Mouse (Mus musculus) lung, embryonic 15.5 days (tissue): Measurements from ENCODE around the gene Dnah7b. TPM values are rescaled to one million over a fixed set of nuclear protein-coding genes. Genes with fewer than 3 reads are reported as not detected.
A peak's percentile ranks its signal among the peaks of the same experiment; 100 is the strongest.
"Not testable (repeated sequence)": the region's sequence is repeated elsewhere in the genome, so short reads cannot be mapped to it uniquely, and the experiment has no call there.

ENCODE experiments used
- ATAC-seq: fragments of 200-750 bp; cut with Nextera tagmentation; 2 replicates; pipeline ENCODE4 v1.8.0; 2017; ENCODE audit warnings: moderate number of reproducible peaks, borderline replicate concordance; ENCODE audit not compliant: low FRiP score, low TSS enrichment; ENCODE audit errors: extremely low read depth
- H3K27ac ChIP-seq: fragments of 300-500 bp; sonication (generic); 2 replicates; pipeline ENCODE4 v1.5.1; 2015; ENCODE audit warnings: moderate library complexity, mild to moderate bottlenecking, inconsistent platforms
- H3K27me3 ChIP-seq: fragments of 300-500 bp; sonication (generic); 2 replicates; pipeline ENCODE4 v1.6.1; 2015; ENCODE audit warnings: inconsistent platforms
- H3K36me3 ChIP-seq: fragments of 300-500 bp; sonication (generic); 2 replicates; pipeline ENCODE4 v1.6.1; 2015; ENCODE audit warnings: inconsistent platforms
- H3K4me1 ChIP-seq: fragments of 300-500 bp; sonication (generic); 2 replicates; pipeline ENCODE4 v1.6.1; 2015; ENCODE audit warnings: inconsistent platforms
- H3K4me2 ChIP-seq: fragments of 300-500 bp; sonication (generic); 2 replicates; pipeline ENCODE4 v1.6.1; 2015; ENCODE audit warnings: inconsistent platforms, mild to moderate bottlenecking, moderate library complexity
- H3K4me3 ChIP-seq: fragments of 300-500 bp; sonication (generic); 2 replicates; pipeline ENCODE4 v1.5.1; 2015; ENCODE audit warnings: mild to moderate bottlenecking, inconsistent platforms
- H3K9ac ChIP-seq: fragments of 300-500 bp; sonication (generic); 2 replicates; pipeline ENCODE4 v1.6.1; 2015; ENCODE audit warnings: inconsistent platforms
- H3K9me3 ChIP-seq: fragments of 300-500 bp; sonication (generic); 2 replicates; pipeline ENCODE4 v1.6.1; 2016; ENCODE audit warnings: inconsistent platforms
- WGBS: fragments of 180-500 bp; shearing (Covaris S2); methylation state at CpG from one replicate; pipeline ENCODE4 v1.1.7; 2015; 5-methylcytosine and 5-hydroxymethylcytosine counted together
- polyA plus RNA-seq: library from polyadenylated mRNA; unstranded; fragments of >200 nt; fragmentation: Nextera tagmentation; extraction: Ambion mirVana; gene quantifications from 2 replicates; pipeline ENCODE4 v1.2.1, GENCODE M21; 2015

Gene Dnah7b
- polyA plus RNA-seq, result 1.8 and 2.2 TPM in 2 replicates

GRCm38 (mm10) chr1:46066015-46066414, at the start of gene Dnah7b:
Gene Dnah7b (plus strand): TSS chr1:46066315.
- Histone ChIP-seq H3K4me1 (no peaks in the 10 kb centered on the region), H3K27me3 (no peaks in the 10 kb centered on the region), H3K9ac (peak within 1 kb of the TSS; percentile 77), H3K9me3 (no peaks in the 10 kb centered on the region), H3K36me3 (no peaks in the 10 kb centered on the region), H3K4me3 (peak within 1 kb of the TSS; percentile 70), H3K4me2 (peak within 1 kb of the TSS; percentile 78), H3K27ac (peak within 1 kb of the TSS; percentile 91)
- ATAC-seq, result no peak
- WGBS, result 15% methylated on average over 1 of the region's 1 CpGs

- Histone ChIP-seq H3K4me1 (no peaks in the 10 kb centered on the region), H3K4me2 (no peak overlapping the region), H3K36me3 (no peaks in the 10 kb centered on the region), H3K9ac (no peak overlapping the region), H3K9me3 (no peaks in the 10 kb centered on the region), H3K27ac (no peak overlapping the region), H3K27me3 (no peaks in the 10 kb centered on the region), H3K4me3 (no peak overlapping the region)
- ATAC-seq, result peak; percentile 57; the same call in 1 of the 2 replicates
- WGBS, result 33% methylated on average over 2 of the region's 2 CpGs
Measured at GRCm38 (mm10) chr1:46018382-46018977, 47.6 kb upstream of the Dnah7b start.

- no peak for ATAC-seq
- no peak overlapping the region for H3K9ac ChIP-seq
- no peaks in the 10 kb centered on the region for H3K9me3 ChIP-seq
- no peak overlapping the region for H3K27ac ChIP-seq
- WGBS, result 24% methylated on average over 2 of the region's 2 CpGs
- H3K4me1 ChIP-seq, result no peaks in the 10 kb centered on the region
- no peak overlapping the region for H3K4me2 ChIP-seq
- no peaks in the 10 kb centered on the region for H3K36me3 ChIP-seq
- H3K4me3 ChIP-seq, result no peak overlapping the region
- H3K27me3 ChIP-seq, result no peaks in the 10 kb centered on the region
Measured at GRCm38 (mm10) chr1:46022262-46022661, 43.9 kb upstream of the Dnah7b start.

- Histone ChIP-seq H3K4me3 (no peak overlapping the region), H3K4me2 (no peak overlapping the region), H3K9me3 (no peaks in the 10 kb centered on the region), H3K27ac (no peak overlapping the region), H3K27me3 (no peaks in the 10 kb centered on the region), H3K4me1 (no peaks in the 10 kb centered on the region), H3K9ac (no peak overlapping the region), H3K36me3 (no peaks in the 10 kb centered on the region)
- no peak for ATAC-seq
- WGBS, result 68% methylated on average over 1 of the region's 1 CpGs
Measured at GRCm38 (mm10) chr1:46031993-46032555, 34.0 kb upstream of the Dnah7b start.

GRCm38 (mm10) chr1:46048188-46048587, 17.9 kb upstream of the Dnah7b start:
- H3K4me2 ChIP-seq, result no peak overlapping the region
- H3K27me3 ChIP-seq, result no peaks in the 10 kb centered on the region
- H3K9me3 ChIP-seq, result no peaks in the 10 kb centered on the region
- H3K4me1 ChIP-seq, result no peaks in the 10 kb centered on the region
- no peaks in the 10 kb centered on the region for H3K36me3 ChIP-seq
- no peak overlapping the region for H3K9ac ChIP-seq
- H3K27ac ChIP-seq, result no peak overlapping the region
- no peak overlapping the region for H3K4me3 ChIP-seq
- no peak for ATAC-seq

- H3K36me3 ChIP-seq, result no peaks in the 10 kb centered on the region
- peak overlapping the region; percentile 91 for H3K27ac ChIP-seq
- peak overlapping the region; percentile 70 for H3K4me3 ChIP-seq
- H3K9ac ChIP-seq, result peak overlapping the region; percentile 77
- peak; percentile 93 for ATAC-seq
- no peaks in the 10 kb centered on the region for H3K27me3 ChIP-seq
- H3K4me1 ChIP-seq, result no peaks in the 10 kb centered on the region
- H3K9me3 ChIP-seq, result no peaks in the 10 kb centered on the region
- under 1% methylated on average over 28 of the region's 28 CpGs for WGBS
- peak overlapping the region; percentile 78 for H3K4me2 ChIP-seq
Measured at GRCm38 (mm10) chr1:46066484-46067251, 553 bp downstream of the Dnah7b start.

- not testable (repeated sequence) for H3K9ac ChIP-seq, H3K27ac ChIP-seq, H3K36me3 ChIP-seq, H3K4me1 ChIP-seq, H3K4me2 ChIP-seq, ATAC-seq, H3K4me3 ChIP-seq, H3K9me3 ChIP-seq, H3K27me3 ChIP-seq
- WGBS, result 73% methylated on average over 3 of the region's 3 CpGs
Measured at GRCm38 (mm10) chr1:46068787-46069186, 2.7 kb downstream of the Dnah7b start.

GRCm38 (mm10) chr1:46077891-46078290, 11.8 kb downstream of the Dnah7b start:
- no peaks in the 10 kb centered on the region for H3K4me1 ChIP-seq
- H3K27ac ChIP-seq, result no peak overlapping the region
- H3K4me3 ChIP-seq, result no peak overlapping the region
- ATAC-seq, result no peak
- H3K9ac ChIP-seq, result no peak overlapping the region
- H3K9me3 ChIP-seq, result no peaks in the 10 kb centered on the region
- no peak overlapping the region for H3K4me2 ChIP-seq
- 94% methylated on average over 2 of the region's 2 CpGs for WGBS
- H3K27me3 ChIP-seq, result no peaks in the 10 kb centered on the region
- H3K36me3 ChIP-seq, result no peaks in the 10 kb centered on the region

- H3K4me2 ChIP-seq, result no peak overlapping the region
Measured at GRCm38 (mm10) chr1:46100484-46100883, 34.4 kb downstream of the Dnah7b start.

GRCm38 (mm10) chr1:46112606-46113005, 46.5 kb downstream of the Dnah7b start:
- H3K4me2 ChIP-seq, H3K27me3 ChIP-seq, H3K36me3 ChIP-seq, H3K9me3 ChIP-seq, H3K4me1 ChIP-seq, H3K9ac ChIP-seq, H3K4me3 ChIP-seq, H3K27ac ChIP-seq, ATAC-seq: not testable (repeated sequence)

More at GRCm38 (mm10) chr1:46100484-46100883, 34.4 kb downstream of the Dnah7b start:
- Histone ChIP-seq H3K27ac (no peak overlapping the region), H3K36me3 (no peaks in the 10 kb centered on the region), H3K4me1 (no peaks in the 10 kb centered on the region), H3K4me3 (no peak overlapping the region), H3K9ac (no peak overlapping the region), H3K27me3 (no peaks in the 10 kb centered on the region), H3K9me3 (no peaks in the 10 kb centered on the region)
- no peak for ATAC-seq
- 66% methylated on average over 2 of the region's 2 CpGs for WGBS

GRCm38 (mm10) chr1:46117179-46117578, 51.1 kb downstream of the Dnah7b start:
- ATAC-seq, H3K4me3 ChIP-seq: not testable (repeated sequence)
- WGBS, result 81% methylated on average over 2 of the region's 2 CpGs

GRCm38 (mm10) chr1:46128058-46128457, 61.9 kb downstream of the Dnah7b start:
- 46% methylated on average over 4 of the region's 4 CpGs for WGBS
- no peak overlapping the region for H3K4me2 ChIP-seq

More at GRCm38 (mm10) chr1:46117179-46117578, 51.1 kb downstream of the Dnah7b start:
- H3K9me3 ChIP-seq, H3K9ac ChIP-seq, H3K4me1 ChIP-seq, H3K27ac ChIP-seq, H3K36me3 ChIP-seq, H3K4me2 ChIP-seq, H3K27me3 ChIP-seq: not testable (repeated sequence)

More at GRCm38 (mm10) chr1:46128058-46128457, 61.9 kb downstream of the Dnah7b start:
- Histone ChIP-seq H3K36me3 (no peaks in the 10 kb centered on the region), H3K9ac (no peak overlapping the region), H3K4me3 (no peak overlapping the region), H3K4me1 (no peaks in the 10 kb centered on the region), H3K9me3 (no peaks in the 10 kb centered on the region), H3K27ac (no peak overlapping the region), H3K27me3 (no peaks in the 10 kb centered on the region)
- ATAC-seq, result no peak
